Mouse (Mus musculus): Measurements from ENCODE around the gene Ggnbp2. TPM values are rescaled to one million over a fixed set of nuclear protein-coding genes. Genes with fewer than 3 reads are reported as not detected.
A peak's percentile ranks its signal among the peaks of the same experiment; 100 is the strongest.

Gene Ggnbp2
- polyA plus RNA-seq, 1 experiment from 2014 or later: 65.4 TPM

DNA sequence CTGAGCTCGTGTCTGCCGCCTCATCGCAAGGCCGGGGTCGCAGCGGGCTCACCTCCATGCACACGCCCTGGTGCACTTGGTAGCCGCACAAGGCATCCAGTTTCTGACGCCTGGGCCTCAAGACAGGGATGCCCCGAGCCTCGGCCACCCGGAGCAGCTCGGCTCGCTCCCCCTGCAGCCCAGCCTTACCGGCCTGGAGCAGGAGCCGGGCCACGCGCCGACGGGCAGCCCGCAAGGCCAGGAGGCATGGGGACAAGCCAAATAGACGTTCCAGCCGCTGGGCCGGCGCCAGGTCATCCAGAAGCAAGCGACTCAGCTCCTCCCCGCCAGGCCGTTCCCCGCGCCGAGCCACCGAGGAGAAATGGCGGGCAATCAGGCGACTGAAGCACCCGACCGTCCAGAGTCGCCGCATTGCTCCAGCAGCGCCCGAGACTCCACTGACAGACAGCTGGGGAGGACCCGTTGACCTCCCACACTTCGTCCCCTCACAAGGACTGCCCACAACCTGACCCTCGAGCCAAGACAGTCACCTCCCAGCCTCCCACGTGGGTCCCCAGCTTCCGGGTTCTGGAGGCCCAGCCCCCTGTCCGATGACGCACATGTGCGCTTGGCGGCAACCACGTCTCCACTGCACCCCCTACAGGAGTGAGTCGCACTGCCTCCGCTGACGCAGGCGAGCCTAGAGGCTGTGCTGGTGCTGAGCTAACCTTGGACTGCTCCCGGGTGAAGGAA lies 51.5 kb downstream of the Ggnbp2 start, which contains the start of gene Mrm1:
Mrm1 (minus strand) TSS at position 555 of the 732 bp plus-strand sequence.
- Histone ChIP-seq H3K4me1 (peaks cover 13% of the 10 kb centered on the region; the same call in 1 of the 2 replicates), H3K4me2 (peak within 1 kb of the TSS; percentile 100), H3K4me3 (peak within 1 kb of the TSS; percentile 78), H3K27ac (peak within 1 kb of the TSS; percentile 90), H3K9me3 (no peaks in the 10 kb centered on the region), H3K36me3 (no peaks in the 10 kb centered on the region), H3K27me3 (no peaks in the 10 kb centered on the region), H3K9ac (peak within 1 kb of the TSS; percentile 64)
- peak; percentile 87 for ATAC-seq (ENCODE audit: borderline replicate concordance, extremely low read depth, low FRiP score, low TSS enrichment)
- WGBS: under 1% methylated on average over 55 of the region's 55 CpGs

DNA sequence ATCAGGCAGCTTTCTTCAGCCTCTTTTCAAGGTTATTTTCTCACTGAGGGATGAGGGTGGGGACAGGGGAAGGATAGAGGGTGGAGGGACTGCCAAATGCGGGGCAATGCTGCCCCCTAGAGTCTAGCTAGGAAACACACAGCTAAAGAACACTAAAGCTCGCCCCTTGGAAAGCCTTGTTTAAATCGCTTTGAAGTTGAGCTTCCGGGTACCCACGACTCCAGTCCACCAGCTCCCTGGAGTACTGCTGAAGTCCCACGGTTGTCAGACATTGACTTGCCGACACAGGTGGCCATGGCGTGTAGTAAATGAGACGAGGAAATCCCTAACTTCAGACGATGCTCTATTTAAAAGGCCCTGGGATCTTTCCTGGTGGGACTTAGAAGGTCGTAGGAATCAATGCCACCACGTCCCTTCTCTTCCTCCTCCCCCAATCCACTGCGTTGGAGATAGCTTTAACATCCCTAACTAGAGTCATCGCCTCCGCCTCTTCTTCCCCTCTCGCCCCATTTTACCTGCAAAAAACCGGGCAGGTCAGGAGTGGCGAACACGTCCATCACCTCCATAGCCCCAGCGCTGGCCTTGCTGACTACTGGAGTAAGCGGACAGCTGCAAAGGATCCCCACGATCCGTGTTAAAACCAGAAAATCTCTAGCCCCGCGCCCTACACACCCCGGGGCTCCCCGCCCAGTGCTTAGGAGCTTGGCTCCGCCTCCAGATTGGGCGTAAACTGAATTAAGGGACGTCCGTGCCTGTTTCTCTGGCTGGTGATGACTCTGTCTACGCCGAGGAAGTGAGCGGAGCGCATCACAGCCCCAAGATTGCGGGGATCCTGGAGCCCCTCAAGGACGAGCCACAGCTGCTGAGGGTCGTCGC lies 52.3 kb downstream of the Ggnbp2 start:
- H3K4me3 ChIP-seq: peak overlapping the region; percentile 78
- ATAC-seq (ENCODE audit: borderline replicate concordance, extremely low read depth, low FRiP score, low TSS enrichment): peak; percentile 74
- under 1% methylated on average over 39 of the region's 39 CpGs for WGBS

DNA sequence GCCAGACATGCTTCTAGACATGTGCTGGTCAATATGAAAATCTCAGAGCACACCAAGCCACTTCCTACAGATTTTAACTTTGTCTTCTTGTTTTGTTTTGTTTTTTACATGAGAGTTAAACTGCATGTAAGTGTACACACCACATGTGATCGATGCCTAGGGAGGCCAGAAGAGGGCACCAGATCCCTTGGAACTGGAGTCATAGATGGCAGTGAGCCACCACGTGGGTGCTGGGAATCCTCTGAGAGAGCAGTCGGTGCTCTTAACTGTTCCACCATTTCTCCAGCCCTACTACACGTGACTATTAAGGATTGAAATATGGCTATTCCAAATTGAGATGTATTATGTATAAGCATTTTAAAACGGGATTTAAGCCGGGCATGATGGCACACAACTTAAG lies 53.3 kb downstream of the Ggnbp2 start:
- Histone ChIP-seq H3K4me2 (no peak overlapping the region), H3K9me3 (no peaks in the 10 kb centered on the region), H3K27me3 (no peaks in the 10 kb centered on the region), H3K36me3 (no peaks in the 10 kb centered on the region), H3K9ac (no peak overlapping the region), H3K4me3 (no peak overlapping the region), H3K27ac (no peak overlapping the region), H3K4me1 (peaks cover 10% of the 10 kb centered on the region; the same call in 1 of the 2 replicates)
- ATAC-seq (ENCODE audit: borderline replicate concordance, extremely low read depth, low FRiP score, low TSS enrichment): no peak
- WGBS: 74% methylated on average over 6 of the region's 6 CpGs

More for the DNA sequence above, 52.3 kb downstream of the Ggnbp2 start:
- Histone ChIP-seq H3K27me3 (no peaks in the 10 kb centered on the region), H3K9ac (peak overlapping the region; percentile 64), H3K27ac (peak overlapping the region; percentile 90), H3K4me1 (peaks cover 11% of the 10 kb centered on the region; the same call in 1 of the 2 replicates), H3K4me2 (peak overlapping the region; percentile 100), H3K9me3 (no peaks in the 10 kb centered on the region), H3K36me3 (no peaks in the 10 kb centered on the region)

DNA sequence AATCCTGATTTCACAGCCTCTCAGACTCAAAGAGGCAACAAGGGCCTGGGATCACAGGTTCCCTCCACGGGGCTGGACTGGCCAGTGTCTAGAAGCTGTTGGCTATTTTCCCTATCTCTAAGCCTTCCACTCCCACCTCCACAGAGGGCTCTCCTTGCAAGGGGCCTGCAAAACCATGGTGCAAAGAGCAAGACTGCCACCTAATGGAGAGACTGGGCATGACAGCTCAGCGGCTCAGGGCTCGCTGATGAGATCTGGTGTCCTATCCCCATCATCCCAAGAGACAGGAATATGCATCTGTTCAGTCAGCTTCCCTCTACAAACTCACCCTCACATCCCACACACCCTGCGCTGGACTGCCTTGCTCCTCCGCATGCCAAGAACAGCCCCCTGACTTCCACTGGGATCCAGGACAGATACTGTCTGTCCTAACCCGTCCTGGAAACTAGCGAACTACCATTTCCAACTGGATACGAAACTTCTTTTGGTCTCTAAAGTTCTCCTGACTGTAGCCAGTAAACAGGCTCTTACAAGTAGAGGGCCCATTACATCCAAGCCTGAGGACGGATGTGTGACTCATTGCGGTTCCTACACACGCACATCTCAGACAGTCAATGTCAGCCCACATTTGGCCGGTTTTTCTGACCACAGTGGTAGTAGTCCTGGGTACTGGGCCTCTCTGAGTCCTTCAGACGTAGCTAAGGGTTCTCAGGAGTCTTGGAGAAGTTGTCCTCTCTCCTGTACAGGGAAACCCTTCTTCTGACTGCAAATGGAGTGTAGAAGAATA lies 56.7 kb downstream of the Ggnbp2 start:
- 52% methylated on average over 13 of the region's 13 CpGs for WGBS

DNA sequence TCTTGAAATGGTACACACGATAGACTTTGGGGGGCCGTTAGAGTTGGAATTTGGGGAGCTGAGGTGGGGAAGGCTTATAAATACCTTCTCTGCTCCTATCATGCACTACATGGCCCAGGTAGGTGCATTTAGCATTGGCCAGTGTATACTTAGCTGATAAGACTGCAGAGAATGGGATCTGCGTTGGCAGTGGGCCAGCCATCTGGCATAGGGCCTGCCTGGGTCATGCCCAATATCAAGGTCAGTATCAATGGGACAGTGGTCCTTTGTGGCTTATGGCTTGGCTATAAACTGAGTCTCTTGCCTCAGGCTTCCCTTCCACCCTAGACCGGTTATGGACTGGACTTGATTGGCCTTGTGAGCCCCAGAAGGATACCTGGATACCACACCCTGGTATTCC lies 66.2 kb downstream of the Ggnbp2 start:
- Histone ChIP-seq H3K4me1 (no peaks in the 10 kb centered on the region), H3K27me3 (no peaks in the 10 kb centered on the region), H3K27ac (no peak overlapping the region), H3K9me3 (no peaks in the 10 kb centered on the region), H3K36me3 (no peaks in the 10 kb centered on the region), H3K4me3 (no peak overlapping the region), H3K4me2 (no peak overlapping the region), H3K9ac (no peak overlapping the region)
- WGBS: 84% methylated on average over 4 of the region's 4 CpGs
- ATAC-seq (ENCODE audit: borderline replicate concordance, extremely low read depth, low FRiP score, low TSS enrichment): no peak

More for the DNA sequence above, 56.7 kb downstream of the Ggnbp2 start:
- Histone ChIP-seq H3K36me3 (no peaks in the 10 kb centered on the region), H3K27me3 (no peaks in the 10 kb centered on the region), H3K27ac (no peak overlapping the region), H3K4me2 (no peak overlapping the region), H3K9ac (no peak overlapping the region), H3K9me3 (no peaks in the 10 kb centered on the region), H3K4me1 (0 out of 2 replicates have a peak, but pooled peaks cover 5% of the 10 kb centered on the region), H3K4me3 (no peak overlapping the region)
- ATAC-seq (ENCODE audit: borderline replicate concordance, extremely low read depth, low FRiP score, low TSS enrichment): no peak

DNA sequence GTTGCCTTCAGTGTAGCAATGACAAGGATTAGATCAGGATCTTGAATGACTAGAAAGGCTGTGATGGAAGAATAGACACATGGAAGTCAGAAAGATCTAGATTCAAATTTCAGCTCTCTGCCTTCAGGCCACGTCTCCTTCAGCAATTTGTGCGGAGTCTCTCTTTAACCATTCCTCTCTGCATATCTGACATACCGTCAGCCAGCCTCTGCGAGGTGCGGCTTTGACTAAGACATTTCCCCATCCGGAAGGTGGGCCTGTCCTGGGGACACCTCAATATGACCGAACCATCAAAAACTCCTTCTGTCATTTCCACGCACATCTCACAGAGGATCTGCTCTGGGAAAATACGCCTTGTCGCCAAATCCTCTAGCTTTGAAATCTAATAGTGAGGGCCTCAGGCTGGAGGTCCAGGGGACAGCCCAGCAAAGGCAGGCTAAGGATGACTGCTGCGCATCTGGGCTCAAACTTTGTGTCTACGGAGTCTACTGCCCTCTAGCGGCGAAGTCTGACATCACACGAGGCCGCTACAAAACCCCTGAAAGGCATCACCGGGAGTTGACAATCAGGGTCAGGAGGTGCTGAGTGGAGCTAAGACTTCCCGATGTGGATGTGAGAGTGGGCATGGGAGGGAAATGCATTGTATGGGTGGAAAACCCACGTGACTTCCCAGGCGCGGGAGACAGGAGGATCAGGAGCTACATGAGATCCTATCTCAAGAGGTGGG lies 72.8 kb downstream of the Ggnbp2 start:
- Histone ChIP-seq H3K9ac (no peak overlapping the region), H3K27ac (no peak overlapping the region), H3K9me3 (no peaks in the 10 kb centered on the region), H3K4me2 (no peak overlapping the region), H3K4me1 (no peaks in the 10 kb centered on the region), H3K27me3 (no peaks in the 10 kb centered on the region), H3K36me3 (no peaks in the 10 kb centered on the region), H3K4me3 (no peak overlapping the region)
- no peak for ATAC-seq (ENCODE audit: borderline replicate concordance, extremely low read depth, low FRiP score, low TSS enrichment)
- WGBS: 19% methylated on average over 21 of the region's 21 CpGs

DNA sequence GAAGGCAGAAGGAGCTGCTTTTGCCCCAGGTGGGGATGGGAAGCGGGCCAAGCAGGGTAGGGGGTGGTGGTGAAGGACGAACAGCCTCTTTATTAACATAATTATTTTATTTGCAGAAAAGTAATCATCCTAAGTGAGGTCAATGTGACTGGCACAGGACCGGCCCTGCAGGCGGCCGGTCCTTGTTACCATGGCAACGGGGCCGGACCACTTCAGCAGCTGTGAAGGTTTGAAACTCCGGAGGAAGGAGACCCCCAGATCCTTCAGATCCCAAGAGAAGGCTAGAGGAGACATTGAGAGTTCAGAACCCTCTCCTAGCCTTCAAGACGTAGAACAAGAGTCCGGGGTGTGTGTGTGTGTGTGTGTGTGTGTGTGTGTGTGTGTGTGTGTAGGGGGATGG lies 73.6 kb downstream of the Ggnbp2 start:
- WGBS: 26% methylated on average over 10 of the region's 10 CpGs
- H3K4me3 ChIP-seq: no peak overlapping the region
- H3K27me3 ChIP-seq: no peaks in the 10 kb centered on the region
- no peak overlapping the region for H3K27ac ChIP-seq
- H3K9me3 ChIP-seq: no peaks in the 10 kb centered on the region
- no peak overlapping the region for H3K4me2 ChIP-seq
- H3K36me3 ChIP-seq: no peaks in the 10 kb centered on the region
- ATAC-seq (ENCODE audit: borderline replicate concordance, extremely low read depth, low FRiP score, low TSS enrichment): no peak
- no peaks in the 10 kb centered on the region for H3K4me1 ChIP-seq
- no peak overlapping the region for H3K9ac ChIP-seq

DNA sequence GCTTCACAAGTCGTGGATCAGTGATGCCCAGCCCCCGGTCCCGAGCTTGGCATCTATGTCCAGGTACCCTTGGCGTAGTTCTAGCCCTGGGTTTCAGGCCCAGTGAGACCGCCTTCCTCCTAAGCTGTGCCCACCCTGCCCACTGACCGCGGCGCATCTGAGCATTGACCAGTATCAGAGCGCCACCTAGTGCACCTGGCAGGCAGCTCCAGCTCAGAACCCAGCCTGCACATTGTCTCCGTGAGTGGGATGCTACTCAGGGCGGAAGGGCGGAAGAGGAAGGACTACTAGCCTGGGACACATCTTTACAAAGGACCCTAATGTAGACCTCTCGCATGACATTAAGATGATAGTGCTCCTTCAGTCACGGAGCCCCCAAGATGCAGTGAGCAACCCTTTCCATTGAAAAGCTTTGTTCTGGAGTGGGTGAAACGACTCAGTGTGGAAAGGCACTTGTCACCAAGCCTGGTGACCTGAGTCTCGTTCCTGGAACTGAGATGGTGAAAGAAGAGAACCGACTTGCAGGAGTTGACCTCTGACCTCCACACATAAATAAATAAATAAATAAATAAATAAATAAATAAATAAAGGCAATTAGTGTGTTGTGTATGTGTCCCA lies 76.0 kb downstream of the Ggnbp2 start:
- ATAC-seq (ENCODE audit: borderline replicate concordance, extremely low read depth, low FRiP score, low TSS enrichment): peak; percentile 42; the same call in 1 of the 2 replicates
- no peaks in the 10 kb centered on the region for H3K27me3 ChIP-seq
- no peak overlapping the region for H3K4me2 ChIP-seq
- no peaks in the 10 kb centered on the region for H3K9me3 ChIP-seq
- no peak overlapping the region for H3K4me3 ChIP-seq
- no peak overlapping the region for H3K9ac ChIP-seq
- WGBS: 10% methylated on average over 17 of the region's 17 CpGs
- no peak overlapping the region for H3K27ac ChIP-seq
- H3K4me1 ChIP-seq: no peaks in the 10 kb centered on the region
- H3K36me3 ChIP-seq: no peaks in the 10 kb centered on the region

DNA sequence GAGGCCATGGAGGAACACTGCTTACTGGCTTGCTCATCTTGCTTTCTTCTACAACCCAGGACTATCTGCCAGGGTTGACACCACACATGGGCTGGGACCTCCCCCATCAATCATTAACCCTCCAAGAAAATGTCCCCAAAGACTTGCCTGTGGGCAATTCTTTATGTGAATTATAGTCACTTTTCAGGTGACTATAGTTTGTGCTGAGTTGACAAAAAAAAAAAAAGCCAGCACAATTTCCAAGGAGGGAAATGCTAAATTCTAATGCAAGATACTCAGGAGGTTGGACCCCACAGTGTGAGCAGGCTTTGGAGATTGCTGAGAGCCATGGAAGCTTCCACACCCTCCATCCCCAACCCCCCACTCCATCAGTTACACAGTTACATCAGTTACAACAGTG lies 77.1 kb downstream of the Ggnbp2 start:
- H3K9ac ChIP-seq: no peak overlapping the region
- H3K4me2 ChIP-seq: no peak overlapping the region
- H3K36me3 ChIP-seq: no peaks in the 10 kb centered on the region
- H3K4me3 ChIP-seq: no peak overlapping the region
- H3K9me3 ChIP-seq: no peaks in the 10 kb centered on the region
- H3K27ac ChIP-seq: no peak overlapping the region
- H3K27me3 ChIP-seq: no peaks in the 10 kb centered on the region
- no peaks in the 10 kb centered on the region for H3K4me1 ChIP-seq
- no peak for ATAC-seq (ENCODE audit: borderline replicate concordance, extremely low read depth, low FRiP score, low TSS enrichment)

DNA sequence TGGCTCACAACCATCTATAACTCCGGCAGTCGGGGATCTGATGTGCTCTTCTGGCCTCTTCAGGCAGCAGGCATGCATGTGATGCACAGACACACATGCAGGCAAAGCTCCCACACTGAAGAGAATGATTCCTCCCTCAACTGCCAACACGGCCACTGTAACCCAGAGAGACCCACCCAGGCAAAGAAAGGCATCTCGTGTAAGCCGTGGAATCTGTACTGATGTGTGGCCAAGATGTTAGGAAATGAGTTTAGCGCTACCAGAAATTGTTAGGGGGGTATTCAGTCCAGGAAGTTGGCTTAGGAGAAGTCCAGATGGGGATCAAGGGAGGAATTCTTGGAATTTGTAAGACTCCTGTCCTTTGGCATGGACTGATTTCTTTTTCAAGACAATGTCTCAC lies 80.2 kb downstream of the Ggnbp2 start:
- Histone ChIP-seq H3K27me3 (0 out of 2 replicates have a peak, but pooled peaks cover 3% of the 10 kb centered on the region), H3K9ac (no peak overlapping the region), H3K36me3 (no peaks in the 10 kb centered on the region), H3K4me3 (no peak overlapping the region), H3K9me3 (no peaks in the 10 kb centered on the region), H3K4me1 (no peaks in the 10 kb centered on the region), H3K27ac (no peak overlapping the region), H3K4me2 (no peak overlapping the region)
- 48% methylated on average over 6 of the region's 6 CpGs for WGBS
- ATAC-seq (ENCODE audit: borderline replicate concordance, extremely low read depth, low FRiP score, low TSS enrichment): no peak

Data from lung, embryonic 15.5 days (tissue).